Mouse (Mus musculus): ENCODE measurements around the gene Olfr1134.
"Not testable (repeated sequence)": the region's sequence is repeated elsewhere in the genome, so short reads cannot be mapped to it uniquely, and the experiment has no call there.

The Olfr1134 gene

GRCm38 (mm10) chr2:87658360-87658759 is at the start of gene Olfr1134:
TSS of gene Olfr1134 (minus strand) at chr2:87658460.
- DNase-seq = no peak

GRCm38 (mm10) chr2:87693847-87694246 is 35.6 kb upstream of the Olfr1134 start, which contains the start of gene Olfr1136:
TSS of gene Olfr1136 (minus strand) at chr2:87693947.
- DNase-seq = no peak

GRCm38 (mm10) chr2:87673564-87673963 is 15.3 kb upstream of the Olfr1134 start, which contains the start of gene Olfr1135:
TSS of gene Olfr1135 (minus strand) at chr2:87673664.
- no peak for DNase-seq

- DNase-seq = no peak
Observed at GRCm38 (mm10) chr2:87647274-87647673, 11.0 kb downstream of the Olfr1134 start, which contains the start of gene Olfr1133. TSS of gene Olfr1133 (minus strand) at chr2:87647374.

- no peak for DNase-seq
Observed at GRCm38 (mm10) chr2:87642441-87642840, 15.8 kb downstream of the Olfr1134 start.

GRCm38 (mm10) chr2:87637435-87637834 is 20.8 kb downstream of the Olfr1134 start, which contains the start of gene Olfr1132:
TSS of gene Olfr1132 (minus strand) at chr2:87637535.
- DNase-seq = no peak

GRCm38 (mm10) chr2:87626804-87627203 is 31.5 kb downstream of the Olfr1134 start, which contains the start of gene Olfr1131:
TSS of gene Olfr1131 (plus strand) at chr2:87627104.
- no peak for DNase-seq

- DNase-seq = not testable (repeated sequence)
Observed at GRCm38 (mm10) chr2:87605912-87606311, 52.3 kb downstream of the Olfr1134 start, which contains the start of gene Olfr1130. TSS of gene Olfr1130 (plus strand) at chr2:87606212.

Data from cerebellum, postnatal 10 days (tissue).